Mouse (Mus musculus): ENCODE measurements at regions not wholly inside any gene's neighbourhood (a gene's known extent, or its start where the extent isn't known, plus 50 kb on each side); places are given as distances from the start of the nearest gene placed in this dataset.

- Histone ChIP-seq H3K79me2 (replicated peaks; ENCODE audit: control insufficient read depth, extremely low read depth, insufficient read depth, poor library complexity, severe bottlenecking) (no peaks in the 10 kb centered on the region), H3K27ac (ENCODE audit: insufficient read depth, low read depth) (no peak overlapping the region), H3K4me3 (replicated peaks in 1 of 3; ENCODE audit: low read depth in 2 of 3, low read length in 2 of 3, poor library complexity in 1 of 3) (no peak overlapping the region), H3K36me3 (replicated peaks in 1 of 2; ENCODE audit: control insufficient read depth in 1 of 2, insufficient read depth in 1 of 2, low read length in 1 of 2) (no peaks in the 10 kb centered on the region), H3K9ac (ENCODE audit: insufficient read depth, low read depth) (no peak overlapping the region), H3K4me2 (ENCODE audit: insufficient read depth, low read depth, poor library complexity, severe bottlenecking) (no peak overlapping the region), H3K4me1 (ENCODE audit: control insufficient read depth in 1 of 2, insufficient read depth in 2 of 2) (peaks cover 6 to 43% of the 10 kb centered on the region in 2 experiments), H3K9me3 (replicated peaks; ENCODE audit: low read length) (no peaks in the 10 kb centered on the region), H3K27me3 (replicated peaks) (no peaks in the 10 kb centered on the region)
- dilution Hi-C loops (cut with MboI; ENCODE audit: extremely low pct_ligation_motif_present, extremely low pct_unique_long_range_greater_than_20kb, low sequenced_read_pairs): no loop called here
- in situ Hi-C loops (cut with MboI; ENCODE audit: low pct_ligation_motif_present, low pct_unique_long_range_greater_than_20kb, low sequenced_read_pairs): no loop called here
- TF ChIP-seq RCOR1 (conservative IDR thresholded peaks at IDR 0.05; ENCODE audit: low read depth, low read length) (no peak), ETS1 (conservative IDR thresholded peaks at IDR 0.05; ENCODE audit: low read depth, low read length) (no peak), SMC3 (IDR thresholded peaks at IDR 0.05; ENCODE audit: low read depth, low read length) (no peak), GABPA (IDR thresholded peaks at IDR 0.05; ENCODE audit: insufficient replicate concordance, low read depth, low read length) (no peak), USF2 (conservative IDR thresholded peaks at IDR 0.05; ENCODE audit: low read depth, low read length) (no peak), JUND (conservative IDR thresholded peaks at IDR 0.05; ENCODE audit: low read depth, low read length) (no peak), KAT2A (IDR thresholded peaks at IDR 0.05; ENCODE audit: insufficient replicate concordance, low read length) (no peak), MAFK (IDR thresholded peaks at IDR 0.05; ENCODE audit: insufficient replicate concordance, low read length) (no peak), UBTF (IDR thresholded peaks at IDR 0.05; ENCODE audit: low read depth, low read length) (no peak), ZC3H11A (IDR thresholded peaks at IDR 0.05; ENCODE audit: low read depth, low read length) (no peak), POLR2AphosphoS2 (IDR thresholded peaks at IDR 0.05; ENCODE audit: low read depth, low read length) (no peak), ZMIZ1 (IDR thresholded peaks at IDR 0.05; ENCODE audit: low read depth, low read length) (no peak), EP300 (IDR thresholded peaks at IDR 0.05; ENCODE audit: low read length) (no peak)
- no peak for DNase-seq (ENCODE audit: extremely low read depth)
Measured at GRCm38 (mm10) chr12:25300804-25301390, 204.0 kb upstream of the Id2 start.

GRCm38 (mm10) chr12:25299603-25300471 is 202.9 kb upstream of the Id2 start:
- no peaks in the 10 kb centered on the region for H3K27me3 ChIP-seq (replicated peaks)
- no peak for DNase-seq (ENCODE audit: extremely low read depth)
- dilution Hi-C loops (cut with MboI; ENCODE audit: extremely low pct_ligation_motif_present, extremely low pct_unique_long_range_greater_than_20kb, low sequenced_read_pairs): no loop called here

More at GRCm38 (mm10) chr12:25299603-25300471, 202.9 kb upstream of the Id2 start:
- H3K79me2 ChIP-seq (replicated peaks; ENCODE audit: control insufficient read depth, extremely low read depth, insufficient read depth, poor library complexity, severe bottlenecking): no peaks in the 10 kb centered on the region
- no peaks in the 10 kb centered on the region for H3K36me3 ChIP-seq (replicated peaks in 1 of 2; ENCODE audit: control insufficient read depth in 1 of 2, insufficient read depth in 1 of 2, low read length in 1 of 2)
- in situ Hi-C loops (cut with MboI; ENCODE audit: low pct_ligation_motif_present, low pct_unique_long_range_greater_than_20kb, low sequenced_read_pairs): no loop called here
- H3K9ac ChIP-seq (ENCODE audit: insufficient read depth, low read depth): no peak overlapping the region
- no peak overlapping the region for H3K4me2 ChIP-seq (ENCODE audit: insufficient read depth, low read depth, poor library complexity, severe bottlenecking)
- no peaks in the 10 kb centered on the region for H3K9me3 ChIP-seq (replicated peaks; ENCODE audit: low read length)
- TF ChIP-seq MAZ (IDR thresholded peaks at IDR 0.05; ENCODE audit: low read depth, low read length) (no peak), SMC3 (IDR thresholded peaks at IDR 0.05; ENCODE audit: low read depth, low read length) (no peak), JUN (IDR thresholded peaks at IDR 0.05; ENCODE audit: insufficient read depth, low read depth, low read length) (no peak), IRF4 (IDR thresholded peaks at IDR 0.05; ENCODE audit: low read depth, low read length) (no peak), CHD1 (IDR thresholded peaks at IDR 0.05; ENCODE audit: low read depth, low read length) (no peak), KAT2A (IDR thresholded peaks at IDR 0.05; ENCODE audit: insufficient replicate concordance, low read length) (no peak), USF2 (conservative IDR thresholded peaks at IDR 0.05; ENCODE audit: low read depth, low read length) (no peak), ELF1 (IDR thresholded peaks at IDR 0.05; ENCODE audit: low read depth, low read length) (no peak), CTCF (conservative IDR thresholded peaks at IDR 0.05 in 1 of 2, IDR thresholded peaks at IDR 0.05 in 1 of 2; ENCODE audit: low read depth in 2 of 2, low read length in 2 of 2) (no peak), PAX5 (IDR thresholded peaks at IDR 0.05; ENCODE audit: low read length) (no peak), USF1 (IDR thresholded peaks at IDR 0.05; ENCODE audit: low read depth, low read length) (no peak), ZKSCAN1 (IDR thresholded peaks at IDR 0.05; ENCODE audit: borderline replicate concordance, low read depth, low read length) (no peak), MAX (IDR thresholded peaks at IDR 0.05; ENCODE audit: low read length) (no peak), GABPA (IDR thresholded peaks at IDR 0.05; ENCODE audit: insufficient replicate concordance, low read depth, low read length) (no peak)
- H3K27ac ChIP-seq (ENCODE audit: insufficient read depth, low read depth): no peak overlapping the region
- H3K4me3 ChIP-seq (replicated peaks in 1 of 3; ENCODE audit: low read depth in 2 of 3, low read length in 2 of 3, poor library complexity in 1 of 3): no peak overlapping the region
- peaks cover 2 to 33% of the 10 kb centered on the region in 2 experiments for H3K4me1 ChIP-seq (ENCODE audit: control insufficient read depth in 1 of 2, insufficient read depth in 2 of 2)
